Mouse (Mus musculus): Measurements from ENCODE around the gene Jak1. TPM values are rescaled to one million over a fixed set of nuclear protein-coding genes. Genes with fewer than 3 reads are reported as not detected.
"Not testable (repeated sequence)": the region's sequence is repeated elsewhere in the genome, so short reads cannot be mapped to it uniquely, and the experiment has no call there.

Gene Jak1
- total RNA-seq, 2 experiments from 2014 or later: 103 to 106 TPM

GRCm38 (mm10) chr4:101276456-101277070, 11.5 kb upstream of the Jak1 start:
- no peak for DNase-seq
- intact Hi-C loops (cut with DNase I): no loop called here

GRCm38 (mm10) chr4:101275881-101276280, 10.8 kb upstream of the Jak1 start:
- intact Hi-C loops (cut with DNase I): no loop called here
- no peak for DNase-seq

GRCm38 (mm10) chr4:101270734-101271133, 5.7 kb upstream of the Jak1 start:
- DNase-seq: no peak
- intact Hi-C loops (cut with DNase I): no loop called here

- intact Hi-C loops (cut with DNase I): loop anchor here (10.0 kb wide), 1 partner anchor 64 kb away; no protein-coding TSS in a partner anchor
- DNase-seq: not testable (repeated sequence)
Observed at GRCm38 (mm10) chr4:101268506-101268905, 3.4 kb upstream of the Jak1 start.

- intact Hi-C loops (cut with DNase I): loop anchor here (10.0 kb wide), 1 partner anchor 61 kb away; no protein-coding TSS in a partner anchor
- DNase-seq: no peak
Observed at GRCm38 (mm10) chr4:101265523-101265922, 441 bp upstream of the Jak1 start.

GRCm38 (mm10) chr4:101263968-101264740, 928 bp downstream of the Jak1 start:
- DNase-seq: no peak
- intact Hi-C loops (cut with DNase I): loop anchor here (10.0 kb wide), 1 partner anchor 59 kb away; no protein-coding TSS in a partner anchor

- intact Hi-C loops (cut with DNase I): loop anchor here (10.0 kb wide), 1 partner anchor 57 kb away; no protein-coding TSS in a partner anchor
- DNase-seq: no peak
Observed at GRCm38 (mm10) chr4:101261596-101261995, 3.5 kb downstream of the Jak1 start.

- DNase-seq: no peak
- intact Hi-C loops (cut with DNase I): loop anchor here (10.0 kb wide), 1 partner anchor 56 kb away; no protein-coding TSS in a partner anchor
Observed at GRCm38 (mm10) chr4:101260744-101261291, 4.3 kb downstream of the Jak1 start.

- DNase-seq: no peak
- intact Hi-C loops (cut with DNase I): no loop called here
Observed at GRCm38 (mm10) chr4:101256526-101257210, 8.4 kb downstream of the Jak1 start.

GRCm38 (mm10) chr4:101254606-101255349, 10.3 kb downstream of the Jak1 start:
- intact Hi-C loops (cut with DNase I): no loop called here
- no peak for DNase-seq

GRCm38 (mm10) chr4:101254015-101254414, 11.1 kb downstream of the Jak1 start:
- intact Hi-C loops (cut with DNase I): no loop called here
- DNase-seq: no peak

GRCm38 (mm10) chr4:101252781-101253622, 12.1 kb downstream of the Jak1 start:
- intact Hi-C loops (cut with DNase I): no loop called here
- DNase-seq: no peak

GRCm38 (mm10) chr4:101252016-101252415, 13.1 kb downstream of the Jak1 start:
- intact Hi-C loops (cut with DNase I): no loop called here
- no peak for DNase-seq

GRCm38 (mm10) chr4:101249977-101250743, 14.9 kb downstream of the Jak1 start:
- intact Hi-C loops (cut with DNase I): no loop called here
- DNase-seq: no peak

- intact Hi-C loops (cut with DNase I): no loop called here
- DNase-seq: no peak
Observed at GRCm38 (mm10) chr4:101247355-101247754, 17.7 kb downstream of the Jak1 start.

- intact Hi-C loops (cut with DNase I): no loop called here
- no peak for DNase-seq
Observed at GRCm38 (mm10) chr4:101246569-101246968, 18.5 kb downstream of the Jak1 start.

- DNase-seq: peak; percentile 15
- intact Hi-C loops (cut with DNase I): no loop called here
Observed at GRCm38 (mm10) chr4:101244257-101245011, 20.6 kb downstream of the Jak1 start.

GRCm38 (mm10) chr4:101240875-101241173, 24.3 kb downstream of the Jak1 start:
- no peak for DNase-seq

More at GRCm38 (mm10) chr4:101240875-101241173, 24.3 kb downstream of the Jak1 start:
- intact Hi-C loops (cut with DNase I): no loop called here
